Mouse (Mus musculus) forebrain, embryonic 13.5 days (tissue): ENCODE results near the gene Ethe1. TPM values are rescaled to one million over a fixed set of nuclear protein-coding genes. Genes with fewer than 3 reads are reported as not detected.

Experiments used
- ATAC-seq: fragments of 200-750 bp; cut with Nextera tagmentation; 2 replicates; pipeline ENCODE4 v1.8.0; 2017
- H3K27ac ChIP-seq: fragments of 300-500 bp; sonication (generic); 2 replicates; pipeline ENCODE4 v1.5.1; 2015; ENCODE audit warnings: inconsistent platforms, mild to moderate bottlenecking, moderate library complexity
- H3K27me3 ChIP-seq: fragments of 300-500 bp; sonication (generic); 2 replicates; pipeline ENCODE4 v1.6.1; 2015; ENCODE audit warnings: mild to moderate bottlenecking, inconsistent platforms
- H3K36me3 ChIP-seq: fragments of 300-500 bp; sonication (generic); 2 replicates; pipeline ENCODE4 v1.6.1; 2015; ENCODE audit warnings: mild to moderate bottlenecking, inconsistent platforms; ENCODE audit not compliant: poor library complexity, severe bottlenecking
- H3K4me1 ChIP-seq: fragments of 300-500 bp; sonication (generic); 2 replicates; pipeline ENCODE4 v1.6.1; 2015; ENCODE audit warnings: inconsistent platforms
- H3K4me2 ChIP-seq: fragments of 300-500 bp; sonication (generic); 2 replicates; pipeline ENCODE4 v1.6.1; 2015; ENCODE audit warnings: inconsistent platforms, mild to moderate bottlenecking, moderate library complexity
- H3K4me3 ChIP-seq: fragments of 300-500 bp; sonication (generic); 2 replicates; pipeline ENCODE4 v1.5.1; 2015; ENCODE audit warnings: mild to moderate bottlenecking, inconsistent platforms
- H3K9ac ChIP-seq: fragments of 300-500 bp; sonication (generic); 2 replicates; pipeline ENCODE4 v1.6.1; 2015; ENCODE audit warnings: mild to moderate bottlenecking, inconsistent platforms
- H3K9me3 ChIP-seq: fragments of 300-500 bp; sonication (generic); replicated peaks from 2 replicates; pipeline ENCODE4 v1.6.1; 2016; ENCODE audit warnings: inconsistent platforms
- WGBS: fragments of 180-500 bp; shearing (Covaris S2); methylation state at CpG from one replicate; pipeline ENCODE4 v1.1.7; 2015; 5-methylcytosine and 5-hydroxymethylcytosine counted together
- polyA plus RNA-seq: library from polyadenylated mRNA; unstranded; fragments of >200 nt; fragmentation: Nextera tagmentation; extraction: Ambion mirVana; gene quantifications from 2 replicates; pipeline ENCODE4 v1.2.1, GENCODE M21; 2015

Gene Ethe1
- polyA plus RNA-seq, 1 experiment from 2014 or later = 16.8 TPM

GRCm38 (mm10) chr7:24585995-24586394, 1.3 kb upstream of the Ethe1 start:
- no peak overlapping the region for H3K9ac ChIP-seq
- no peak for ATAC-seq
- H3K27me3 ChIP-seq = peaks cover 28% of the 10 kb centered on the region
- H3K27ac ChIP-seq = no peak overlapping the region
- H3K4me3 ChIP-seq = no peak overlapping the region
- H3K4me1 ChIP-seq = peaks cover 11% of the 10 kb centered on the region; the same call in 1 of the 2 replicates
- H3K9me3 ChIP-seq = no peaks in the 10 kb centered on the region
- 44% methylated on average over 16 of the region's 16 CpGs for WGBS
- H3K36me3 ChIP-seq = no peaks in the 10 kb centered on the region
- no peak overlapping the region for H3K4me2 ChIP-seq

- peak; percentile 66 for ATAC-seq
- Histone ChIP-seq H3K27ac (no peak overlapping the region), H3K27me3 (peaks cover 28% of the 10 kb centered on the region), H3K9me3 (no peaks in the 10 kb centered on the region), H3K9ac (peak overlapping the region; percentile 78), H3K36me3 (no peaks in the 10 kb centered on the region), H3K4me2 (peak overlapping the region; percentile 65), H3K4me1 (peaks cover 11% of the 10 kb centered on the region; the same call in 1 of the 2 replicates), H3K4me3 (peak overlapping the region; percentile 47)
- 13% methylated on average over 8 of the region's 8 CpGs for WGBS
Observed at GRCm38 (mm10) chr7:24586828-24587227, 515 bp upstream of the Ethe1 start.

GRCm38 (mm10) chr7:24588336-24588735, 993 bp downstream of the Ethe1 start:
- WGBS = 87% methylated on average over 13 of the region's 13 CpGs
- peaks cover 16% of the 10 kb centered on the region for H3K4me1 ChIP-seq
- no peaks in the 10 kb centered on the region for H3K9me3 ChIP-seq
- no peaks in the 10 kb centered on the region for H3K36me3 ChIP-seq
- no peak overlapping the region for H3K9ac ChIP-seq
- peaks cover 28% of the 10 kb centered on the region for H3K27me3 ChIP-seq
- ATAC-seq = no peak
- no peak overlapping the region for H3K27ac ChIP-seq
- no peak overlapping the region for H3K4me3 ChIP-seq
- no peak overlapping the region for H3K4me2 ChIP-seq

GRCm38 (mm10) chr7:24591735-24592134, 4.4 kb downstream of the Ethe1 start:
- Histone ChIP-seq H3K4me3 (no peak overlapping the region), H3K4me2 (no peak overlapping the region), H3K9me3 (no peaks in the 10 kb centered on the region), H3K27me3 (peaks cover 19% of the 10 kb centered on the region), H3K4me1 (peaks cover 33% of the 10 kb centered on the region), H3K9ac (0 out of 2 replicates have a peak overlapping the region, but pooled peaks have one; percentile 5), H3K27ac (no peak overlapping the region), H3K36me3 (no peaks in the 10 kb centered on the region)
- WGBS = 79% methylated on average over 5 of the region's 5 CpGs
- no peak for ATAC-seq

GRCm38 (mm10) chr7:24592163-24592562, 4.8 kb downstream of the Ethe1 start:
- no peak overlapping the region for H3K27ac ChIP-seq
- H3K4me3 ChIP-seq = no peak overlapping the region
- 65% methylated on average over 4 of the region's 4 CpGs for WGBS
- H3K36me3 ChIP-seq = no peaks in the 10 kb centered on the region
- no peak for ATAC-seq
- no peak overlapping the region for H3K9ac ChIP-seq
- H3K27me3 ChIP-seq = peaks cover 16% of the 10 kb centered on the region; the same call in 1 of the 2 replicates
- peaks cover 29% of the 10 kb centered on the region for H3K4me1 ChIP-seq
- H3K4me2 ChIP-seq = no peak overlapping the region
- H3K9me3 ChIP-seq = no peaks in the 10 kb centered on the region

- Histone ChIP-seq H3K27me3 (peaks cover 16% of the 10 kb centered on the region; the same call in 1 of the 2 replicates), H3K9ac (no peak overlapping the region), H3K9me3 (no peaks in the 10 kb centered on the region), H3K4me2 (no peak overlapping the region), H3K36me3 (no peaks in the 10 kb centered on the region), H3K4me1 (peaks cover 23% of the 10 kb centered on the region), H3K27ac (no peak overlapping the region), H3K4me3 (no peak overlapping the region)
- ATAC-seq = no peak
- WGBS = 82% methylated on average over 6 of the region's 6 CpGs
Observed at GRCm38 (mm10) chr7:24592781-24593180, 5.4 kb downstream of the Ethe1 start.

- Histone ChIP-seq H3K27me3 (peaks cover 16% of the 10 kb centered on the region; the same call in 1 of the 2 replicates), H3K4me2 (peak overlapping the region; percentile 82), H3K27ac (no peak overlapping the region), H3K36me3 (no peaks in the 10 kb centered on the region), H3K4me1 (peaks cover 22% of the 10 kb centered on the region), H3K4me3 (peak overlapping the region; percentile 72), H3K9ac (peak overlapping the region; percentile 78), H3K9me3 (no peaks in the 10 kb centered on the region)
- 2% methylated on average over 39 of the region's 39 CpGs for WGBS
- ATAC-seq = peak; percentile 93
Observed at GRCm38 (mm10) chr7:24593621-24594308, 6.4 kb downstream of the Ethe1 start.

GRCm38 (mm10) chr7:24594309-24594803, 7.0 kb downstream of the Ethe1 start:
- H3K9ac ChIP-seq = peak overlapping the region; percentile 78
- peaks cover 22% of the 10 kb centered on the region for H3K4me1 ChIP-seq
- H3K36me3 ChIP-seq = no peaks in the 10 kb centered on the region
- peak overlapping the region; percentile 72 for H3K4me3 ChIP-seq
- peak; percentile 42; the same call in 1 of the 2 replicates for ATAC-seq
- H3K9me3 ChIP-seq = no peaks in the 10 kb centered on the region
- no peak overlapping the region for H3K27ac ChIP-seq
- 2% methylated on average over 13 of the region's 13 CpGs for WGBS
- H3K27me3 ChIP-seq = peaks cover 16% of the 10 kb centered on the region; the same call in 1 of the 2 replicates
- H3K4me2 ChIP-seq = peak overlapping the region; percentile 82

GRCm38 (mm10) chr7:24595464-24595863, 8.1 kb downstream of the Ethe1 start:
- WGBS = 88% methylated on average over 2 of the region's 2 CpGs
- no peaks in the 10 kb centered on the region for H3K9me3 ChIP-seq
- H3K36me3 ChIP-seq = no peaks in the 10 kb centered on the region
- H3K4me2 ChIP-seq = no peak overlapping the region
- peaks cover 16% of the 10 kb centered on the region; the same call in 1 of the 2 replicates for H3K27me3 ChIP-seq
- H3K4me3 ChIP-seq = no peak overlapping the region
- peaks cover 22% of the 10 kb centered on the region for H3K4me1 ChIP-seq
- ATAC-seq = no peak
- no peak overlapping the region for H3K9ac ChIP-seq
- H3K27ac ChIP-seq = no peak overlapping the region

GRCm38 (mm10) chr7:24598121-24598520, 10.8 kb downstream of the Ethe1 start:
- Histone ChIP-seq H3K27me3 (peaks cover 16% of the 10 kb centered on the region; the same call in 1 of the 2 replicates), H3K4me1 (peaks cover 24% of the 10 kb centered on the region), H3K27ac (no peak overlapping the region), H3K9ac (no peak overlapping the region), H3K9me3 (no peaks in the 10 kb centered on the region), H3K4me2 (no peak overlapping the region), H3K4me3 (no peak overlapping the region), H3K36me3 (no peaks in the 10 kb centered on the region)
- 70% methylated on average over 4 of the region's 4 CpGs for WGBS
- no peak for ATAC-seq

GRCm38 (mm10) chr7:24599211-24600067, 12.1 kb downstream of the Ethe1 start:
- no peak for ATAC-seq

More at GRCm38 (mm10) chr7:24599211-24600067, 12.1 kb downstream of the Ethe1 start:
- H3K36me3 ChIP-seq = no peaks in the 10 kb centered on the region
- no peak overlapping the region for H3K4me3 ChIP-seq
- peaks cover 9% of the 10 kb centered on the region; the same call in 1 of the 2 replicates for H3K27me3 ChIP-seq
- WGBS = 79% methylated on average over 15 of the region's 15 CpGs
- H3K4me2 ChIP-seq = no peak overlapping the region
- peaks cover 13% of the 10 kb centered on the region for H3K4me1 ChIP-seq
- H3K27ac ChIP-seq = no peak overlapping the region
- no peaks in the 10 kb centered on the region for H3K9me3 ChIP-seq
- H3K9ac ChIP-seq = no peak overlapping the region
